ENCODE assay signal across 8 mouse cellular contexts in the genomic region with DNA sequence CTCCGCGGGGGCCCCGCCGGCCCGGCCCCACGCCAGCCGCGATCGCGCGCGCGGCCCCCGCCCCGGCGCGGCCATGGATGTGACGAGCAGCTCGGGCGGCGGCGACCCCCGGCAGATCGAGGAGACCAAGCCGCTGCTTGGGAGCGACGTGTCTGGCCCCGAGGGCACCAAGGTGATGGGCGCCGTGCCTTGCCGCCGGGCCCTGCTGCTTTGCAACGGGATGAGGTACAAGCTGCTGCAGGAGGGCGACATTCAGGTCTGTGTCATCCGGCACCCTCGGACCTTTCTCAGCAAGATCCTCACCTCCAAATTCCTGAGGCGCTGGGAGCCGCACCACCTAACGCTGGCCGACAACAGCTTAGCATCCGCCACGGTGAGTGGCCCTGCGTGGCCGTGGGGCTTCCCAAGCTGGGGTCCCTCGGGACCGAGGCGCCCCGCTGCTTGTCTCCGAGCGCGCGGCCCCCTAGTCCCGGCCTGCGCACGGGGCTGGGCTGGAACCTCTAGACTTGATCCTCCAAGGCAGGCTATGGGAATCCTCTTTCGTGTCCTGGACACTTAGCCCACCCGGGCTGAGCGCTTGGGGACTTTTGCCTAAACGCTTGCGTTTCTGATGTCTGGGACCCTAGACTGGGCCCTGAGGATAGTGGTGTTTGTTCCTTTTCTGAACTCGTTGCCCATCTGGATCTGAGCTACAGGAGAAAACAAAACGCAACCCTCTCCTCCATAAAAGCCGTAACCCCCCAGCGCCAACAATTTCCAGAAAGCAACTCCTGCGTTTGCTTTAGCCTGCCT. TPM values are rescaled to one million over a fixed set of nuclear protein-coding genes. Genes with fewer than 3 reads are reported as not detected.
A peak's percentile ranks its signal among the peaks of the same experiment; 100 is the strongest.
DNase-seq lines count a peak whose midpoint lies in the region; ATAC-seq and TF ChIP-seq lines count a peak whose summit lies in the region.

Cmip (plus strand) TSS at position 36 of the 792 bp plus-strand sequence.

- peak within 1 kb of the TSS; percentile 93 for H3K4me2 ChIP-seq in heart, postnatal 0 days (ENCODE audit: low read depth, low read length)
- peak within 1 kb of the TSS; percentile 78 for H3K4me2 ChIP-seq in lung, postnatal 0 days (replicated peaks; ENCODE audit: low read depth, low read length)

- no peak for TF ChIP-seq EP300 in heart, postnatal 0 days (IDR thresholded peaks at IDR 0.05; ENCODE audit: low read depth)
- no peak for TF ChIP-seq EP300 in lung, postnatal 0 days (IDR thresholded peaks at IDR 0.05)

- no peaks in the 10 kb centered on the region for H3K27me3 ChIP-seq in heart, postnatal 0 days (ENCODE audit: control insufficient read depth, insufficient read depth, low read length)
- no peaks in the 10 kb centered on the region for H3K27me3 ChIP-seq in lung, postnatal 0 days (replicated peaks; ENCODE audit: insufficient read depth, low read length)
- no peaks in the 10 kb centered on the region for H3K27me3 ChIP-seq in small intestine, adult 2 months (ENCODE audit: control insufficient read depth, insufficient read depth, low read length)

- TF ChIP-seq CTCF in layer of hippocampus, adult 2 months (conservative IDR thresholded peaks at IDR 0.05), result no peak
- no peak for TF ChIP-seq CTCF in heart, postnatal 0 days (IDR thresholded peaks at IDR 0.05; ENCODE audit: low read depth)
- TF ChIP-seq CTCF in lung, postnatal 0 days (IDR thresholded peaks at IDR 0.05), result no peak
- no peak for TF ChIP-seq CTCF in small intestine, adult 2 months (IDR thresholded peaks at IDR 0.05; ENCODE audit: extremely low read depth, insufficient read length, insufficient replicate concordance, low read depth, low read length)

- peaks cover 24% of the 10 kb centered on the region; the same call in 1 of the 2 replicates for H3K4me1 ChIP-seq in heart, postnatal 0 days (ENCODE audit: control insufficient read depth, insufficient read depth)
- peaks cover 28% of the 10 kb centered on the region; the same call in 1 of the 2 replicates for H3K4me1 ChIP-seq in lung, postnatal 0 days (ENCODE audit: insufficient read depth, low read depth, low read length)
- peaks cover 19% of the 10 kb centered on the region for H3K4me1 ChIP-seq in small intestine, adult 2 months (ENCODE audit: control insufficient read depth, insufficient read depth, insufficient read length, low read length)

- H3K4me3 ChIP-seq in layer of hippocampus, adult 2 months, result peak within 1 kb of the TSS; percentile 66
- peak within 1 kb of the TSS; percentile 80 for H3K4me3 ChIP-seq in heart, postnatal 0 days (ENCODE audit: low read depth, low read length)
- peak within 1 kb of the TSS; percentile 96 for H3K4me3 ChIP-seq in lung, postnatal 0 days (ENCODE audit: low read depth, low read length)
- H3K4me3 ChIP-seq in small intestine, adult 2 months (ENCODE audit: low read depth, low read length), result peak within 1 kb of the TSS; percentile 99

- DNase-seq in layer of hippocampus, adult 2 months (ENCODE audit: low spot score in 2 of 2), result peak in 1 of 2 experiments; percentile 35
- DNase-seq in layer of hippocampus, adult 9-11 months, result no peak
- peak; percentile 47 for DNase-seq in brain, adult 2 months (ENCODE audit: low read depth, low spot score)
- DNase-seq in heart, postnatal 0 days (ENCODE audit: low spot score), result no peak
- peak; percentile 46 to 69 for DNase-seq in kidney, postnatal 25 days
- DNase-seq in lung, postnatal 0 days (ENCODE audit: low spot score), result peak; percentile 41

- no peaks in the 10 kb centered on the region for H3K9me3 ChIP-seq in heart, postnatal 0 days (replicated peaks; ENCODE audit: control insufficient read depth, low read length)
- H3K9me3 ChIP-seq in lung, postnatal 0 days (ENCODE audit: low read length), result no peaks in the 10 kb centered on the region

- no peak for ATAC-seq in erythroid progenitor cell, adult 5-6 weeks (replicated peaks; ENCODE audit: low FRiP score, poor library complexity, severe bottlenecking)
- ATAC-seq in heart, postnatal 0 days (ENCODE audit: insufficient read depth, low read depth), result peak; percentile 30
- ATAC-seq in lung, postnatal 0 days, result peak; percentile 2

- peak within 1 kb of the TSS; percentile 96 for H3K27ac ChIP-seq in layer of hippocampus, adult 2 months
- peak within 1 kb of the TSS; percentile 81 for H3K27ac ChIP-seq in heart, postnatal 0 days (ENCODE audit: low read depth)
- H3K27ac ChIP-seq in lung, postnatal 0 days (ENCODE audit: low read length), result peak within 1 kb of the TSS; percentile 95
- peak within 1 kb of the TSS; percentile 86 for H3K27ac ChIP-seq in small intestine, adult 2 months (ENCODE audit: insufficient read depth, low read depth, low read length)

- H3K9ac ChIP-seq in heart, postnatal 0 days (replicated peaks; ENCODE audit: low read depth, low read length), result peak within 1 kb of the TSS; percentile 88
- peak within 1 kb of the TSS; percentile 94 for H3K9ac ChIP-seq in lung, postnatal 0 days (replicated peaks; ENCODE audit: low read depth)

- no peaks in the 10 kb centered on the region for H3K36me3 ChIP-seq in heart, postnatal 0 days (replicated peaks; ENCODE audit: control insufficient read depth, insufficient read depth, low read length)
- H3K36me3 ChIP-seq in lung, postnatal 0 days (ENCODE audit: insufficient read depth, low read length), result no peaks in the 10 kb centered on the region
- no peaks in the 10 kb centered on the region for H3K36me3 ChIP-seq in small intestine, adult 2 months (ENCODE audit: control insufficient read depth, insufficient read depth, low read length)

- WGBS in heart, postnatal 0 days, result under 1% methylated on average over 63 of the region's 65 CpGs
- WGBS in lung, postnatal 0 days, result under 1% methylated on average over 46 of the region's 65 CpGs
- WGBS in small intestine, adult 2 months, result under 1% methylated on average over 62 of the region's 65 CpGs

- no peak for TF ChIP-seq POLR2A in small intestine, adult 2 months (IDR thresholded peaks at IDR 0.05; ENCODE audit: low read depth, low read length)

RNA-seq across cellular contexts. Expression of gene Cmip, which starts in this region (rescaled TPM):
- 100 to 1,000 TPM; 269 to 286 TPM for total RNA-seq in layer of hippocampus, adult 2 months (2021)
- total RNA-seq in erythroid progenitor cell, adult 5-6 weeks (2015; ENCODE audit: low replicate concordance), result 50.3 and 64.2 TPM in 2 replicates
- 42.0 and 49.3 TPM in 2 replicates for total RNA-seq in erythroid progenitor cell, adult 5-6 weeks (2017; ENCODE audit: low replicate concordance)
- 11.1 and 19.6 TPM in 2 replicates for total RNA-seq in heart, postnatal 0 days (2014; rRNA removed; ENCODE audit: low replicate concordance)
- polyA plus RNA-seq in heart, postnatal 0 days (2015; fragmentation: Nextera tagmentation; extraction: Ambion mirVana), result 4.9 and 5.7 TPM in 2 replicates
- 27.6 and 29.6 TPM in 2 replicates for polyA plus RNA-seq in lung, postnatal 0 days (2015; fragmentation: Nextera tagmentation; extraction: Ambion mirVana)
- polyA plus RNA-seq in small intestine, adult 2 months (2012; rRNA removed), result 58.7 and 129 TPM in 2 replicates

Comparison
In these comparisons a context has a peak if more than half of its experiments do, and no peak if none do; other contexts are left out.
1. RNA of gene Cmip (total RNA-seq): 269 to 286 TPM in layer of hippocampus, adult 2 months; 42.0 to 64.2 TPM in erythroid progenitor cell, adult 5-6 weeks and 11.1 to 19.6 TPM in heart, postnatal 0 days; every median in the first group is over 4 times any median in the second.
2. DNase-seq: peak in brain, adult 2 months (single experiment), kidney, postnatal 25 days (2 of 2) and lung, postnatal 0 days (single experiment); none in layer of hippocampus, adult 9-11 months (single experiment) and heart, postnatal 0 days (single experiment).
3. Peak in every context shown above with its lines, with median percentiles within 50 percentile points of each other: H3K27ac ChIP-seq and H3K4me3 ChIP-seq.